Mouse (Mus musculus) midbrain, embryonic 12.5 days (tissue): Measurements from ENCODE around the gene Epyc. TPM values are rescaled to one million over a fixed set of nuclear protein-coding genes. Genes with fewer than 3 reads are reported as not detected.

Source experiments
- ATAC-seq: fragments of 200-750 bp; cut with Nextera tagmentation; 2 replicates; pipeline ENCODE4 v1.8.0; 2017; ENCODE audit warnings: low read depth, moderate TSS enrichment, moderate library complexity; ENCODE audit not compliant: low FRiP score
- H3K27ac ChIP-seq: fragments of 300-500 bp; sonication (generic); replicated peaks from 2 replicates; pipeline ENCODE4 v1.5.1; 2016; ENCODE audit warnings: mild to moderate bottlenecking
- H3K27me3 ChIP-seq: fragments of 300-500 bp; sonication (generic); 2 replicates; pipeline ENCODE4 v1.6.1; 2016; ENCODE audit warnings: mild to moderate bottlenecking
- H3K36me3 ChIP-seq: fragments of 300-500 bp; sonication (generic); 2 replicates; pipeline ENCODE4 v1.6.1; 2016
- H3K4me1 ChIP-seq: fragments of 300-500 bp; sonication (generic); 2 replicates; pipeline ENCODE4 v1.6.1; 2016
- H3K4me2 ChIP-seq: fragments of 300-500 bp; sonication (generic); replicated peaks from 2 replicates; pipeline ENCODE4 v1.6.1; 2016; ENCODE audit warnings: mild to moderate bottlenecking, moderate library complexity
- H3K4me3 ChIP-seq: fragments of 300-500 bp; sonication (generic); 2 replicates; pipeline ENCODE4 v1.5.1; 2016; ENCODE audit warnings: mild to moderate bottlenecking
- H3K9ac ChIP-seq: fragments of 300-500 bp; sonication (generic); replicated peaks from 2 replicates; pipeline ENCODE4 v1.6.1; 2016; ENCODE audit warnings: mild to moderate bottlenecking, moderate library complexity
- H3K9me3 ChIP-seq: fragments of 300-500 bp; sonication (generic); 2 replicates; pipeline ENCODE4 v1.6.1; 2016; ENCODE audit warnings: mild to moderate bottlenecking
- WGBS: fragments of 180-500 bp; shearing (Covaris S2); methylation state at CpG from one replicate; pipeline ENCODE4 v1.1.7; 2016; 5-methylcytosine and 5-hydroxymethylcytosine counted together
- polyA plus RNA-seq: library from polyadenylated mRNA; unstranded; fragments of >200 nt; fragmentation: Nextera tagmentation; extraction: Ambion mirVana; gene quantifications from 2 replicates; pipeline ENCODE4 v1.2.1, GENCODE M21; 2016

The Epyc gene
- 6.3 and 11.2 TPM in 2 replicates for polyA plus RNA-seq

DNA sequence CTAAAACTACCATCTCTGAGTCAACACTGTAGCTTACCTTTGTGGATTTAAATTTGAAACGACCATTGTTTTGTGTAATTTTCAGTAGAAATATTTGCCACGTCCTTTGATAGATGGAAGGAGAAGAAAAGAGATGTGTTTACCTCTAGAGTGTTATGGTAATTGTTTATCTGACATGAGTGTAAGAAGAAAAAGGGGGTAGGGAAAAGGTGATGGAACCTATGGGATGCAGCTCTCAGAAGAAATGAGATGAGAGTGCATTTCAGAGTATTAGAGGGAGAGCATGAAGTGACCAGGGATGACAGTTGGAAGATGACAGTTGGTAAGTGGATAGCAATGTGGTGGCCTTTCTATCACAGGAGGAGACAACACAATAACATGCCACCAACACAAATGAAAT lies at the start of gene Epyc:
Epyc (plus strand) TSS at position 301 of the 400 bp plus-strand sequence.
- Histone ChIP-seq H3K36me3 (no peaks in the 10 kb centered on the region), H3K27ac (no peak within 1 kb of the TSS), H3K27me3 (no peaks in the 10 kb centered on the region), H3K4me2 (no peak within 1 kb of the TSS), H3K4me3 (no peak within 1 kb of the TSS), H3K9me3 (no peaks in the 10 kb centered on the region), H3K9ac (no peak within 1 kb of the TSS), H3K4me1 (no peaks in the 10 kb centered on the region)
- no peak for ATAC-seq
- WGBS = 94% methylated on average over 2 of the region's 2 CpGs

DNA sequence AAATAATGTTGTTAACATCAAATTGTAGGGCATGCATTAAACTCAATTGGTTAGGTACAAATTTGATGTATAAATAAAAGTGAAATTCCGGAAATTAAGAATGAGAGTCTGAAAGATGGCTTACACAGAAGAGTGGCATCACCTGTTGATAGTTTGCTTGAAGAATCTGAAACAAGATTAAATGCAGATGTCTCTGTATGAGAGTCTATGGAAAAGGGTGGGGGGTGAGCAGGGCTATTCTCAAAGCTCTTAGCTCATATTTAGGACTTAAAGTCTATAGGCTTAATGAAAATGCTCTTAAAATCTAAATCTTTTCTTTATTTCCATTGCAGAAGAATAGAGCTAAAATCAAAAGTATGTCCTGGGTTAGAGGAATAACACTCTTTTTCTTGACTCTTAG lies 48.2 kb upstream of the Epyc start:
- Histone ChIP-seq H3K27me3 (no peaks in the 10 kb centered on the region), H3K36me3 (no peaks in the 10 kb centered on the region), H3K4me1 (no peaks in the 10 kb centered on the region), H3K4me2 (no peak overlapping the region), H3K9ac (no peak overlapping the region), H3K27ac (no peak overlapping the region), H3K4me3 (no peak overlapping the region), H3K9me3 (no peaks in the 10 kb centered on the region)
- ATAC-seq = no peak
- WGBS = 71% methylated on average over 1 of the region's 1 CpGs

DNA sequence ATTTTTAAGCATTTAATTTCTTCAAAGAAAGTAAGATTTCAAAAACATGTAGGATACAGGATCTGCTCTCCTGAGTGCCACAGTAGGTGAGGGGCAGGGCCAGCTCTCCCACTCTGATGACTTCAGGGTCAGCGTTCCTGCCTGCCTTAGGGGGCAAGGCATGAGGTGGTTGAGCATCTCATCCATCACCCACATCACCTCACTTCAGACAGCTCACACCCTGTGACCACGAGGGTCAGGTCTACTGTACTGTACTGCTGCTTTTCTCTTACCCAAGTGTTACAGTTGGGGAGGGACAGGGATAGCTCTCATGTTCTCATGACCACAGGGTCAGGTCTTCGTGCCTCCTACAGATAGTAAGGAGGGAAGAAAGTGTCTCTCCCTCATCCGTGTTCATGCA lies 42.1 kb upstream of the Epyc start:
- H3K9ac ChIP-seq = no peak overlapping the region
- H3K4me3 ChIP-seq = no peak overlapping the region
- H3K27me3 ChIP-seq = no peaks in the 10 kb centered on the region
- no peaks in the 10 kb centered on the region for H3K36me3 ChIP-seq
- H3K27ac ChIP-seq = no peak overlapping the region
- WGBS = 82% methylated on average over 4 of the region's 4 CpGs
- no peaks in the 10 kb centered on the region for H3K4me1 ChIP-seq
- H3K4me2 ChIP-seq = no peak overlapping the region
- no peak for ATAC-seq
- H3K9me3 ChIP-seq = no peaks in the 10 kb centered on the region

DNA sequence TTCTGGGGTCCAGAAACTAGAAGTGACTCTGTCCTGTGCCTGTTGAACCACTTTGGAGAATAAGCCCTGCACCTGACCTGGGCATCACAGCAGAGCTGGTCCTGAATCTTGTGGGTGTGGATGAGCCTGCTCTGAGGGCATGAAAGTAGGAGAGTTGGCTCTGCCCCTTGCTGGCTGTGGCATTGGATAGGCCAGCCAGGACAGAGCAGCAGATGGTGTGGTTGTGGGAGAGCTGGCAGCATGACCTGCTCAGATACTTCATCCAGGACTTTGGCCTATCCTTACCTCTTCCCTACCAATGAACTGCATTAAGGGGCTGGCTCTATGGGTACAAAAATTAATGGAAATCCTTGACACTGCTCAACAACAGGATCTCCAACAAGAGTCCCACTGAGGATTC lies 40.6 kb upstream of the Epyc start:
- Histone ChIP-seq H3K4me1 (no peaks in the 10 kb centered on the region), H3K9ac (no peak overlapping the region), H3K4me2 (no peak overlapping the region), H3K27me3 (no peaks in the 10 kb centered on the region), H3K9me3 (no peaks in the 10 kb centered on the region), H3K27ac (no peak overlapping the region), H3K4me3 (no peak overlapping the region), H3K36me3 (no peaks in the 10 kb centered on the region)
- no peak for ATAC-seq

DNA sequence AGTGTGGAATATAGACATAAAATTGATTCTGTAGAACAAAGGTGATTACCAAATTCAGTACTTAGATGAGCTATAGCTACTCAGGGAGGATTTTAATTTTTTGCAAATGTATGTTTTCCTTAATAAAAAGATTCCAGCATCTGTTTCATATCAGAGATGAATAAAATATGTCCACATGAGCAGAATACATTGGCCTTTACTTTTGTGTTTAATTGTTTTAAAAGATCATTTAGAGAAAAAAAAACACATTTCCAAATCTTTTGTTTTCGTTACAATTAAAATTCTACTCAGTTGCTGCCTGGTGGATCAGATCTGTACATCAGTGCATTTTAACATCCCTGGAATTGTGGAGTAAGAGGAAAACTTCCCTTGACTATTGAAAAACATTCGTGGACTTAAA lies 37.3 kb upstream of the Epyc start, which contains the start of gene Kera:
Kera (plus strand) TSS at position 301 of the 400 bp plus-strand sequence.
- 88% methylated on average over 2 of the region's 2 CpGs for WGBS
- H3K27me3 ChIP-seq = no peaks in the 10 kb centered on the region
- no peaks in the 10 kb centered on the region for H3K4me1 ChIP-seq
- no peak for ATAC-seq
- H3K36me3 ChIP-seq = no peaks in the 10 kb centered on the region
- H3K9me3 ChIP-seq = no peaks in the 10 kb centered on the region
- no peak within 1 kb of the TSS for H3K4me2 ChIP-seq
- H3K9ac ChIP-seq = no peak within 1 kb of the TSS
- no peak within 1 kb of the TSS for H3K4me3 ChIP-seq
- no peak within 1 kb of the TSS for H3K27ac ChIP-seq

DNA sequence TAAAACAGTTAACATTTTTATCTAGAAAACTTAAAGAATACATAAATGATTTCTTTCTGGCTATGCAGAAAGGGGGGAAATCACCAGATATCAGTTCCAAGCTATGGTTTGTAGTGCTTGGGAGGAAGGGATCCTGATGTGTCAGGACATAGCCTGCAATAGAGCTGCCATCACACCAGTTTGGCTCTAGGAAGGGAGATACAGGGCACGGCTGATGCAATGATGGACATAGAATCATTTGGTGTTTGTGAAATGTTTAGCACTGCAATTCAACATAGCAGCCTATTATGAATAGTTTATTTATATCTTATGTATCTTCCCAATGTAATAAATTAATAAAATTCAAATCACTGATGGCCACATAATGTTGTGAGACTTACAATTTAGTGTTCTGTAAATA lies 21.5 kb upstream of the Epyc start:
- H3K27me3 ChIP-seq = no peaks in the 10 kb centered on the region
- WGBS = 94% methylated on average over 1 of the region's 1 CpGs
- H3K4me2 ChIP-seq = no peak overlapping the region
- no peak overlapping the region for H3K9ac ChIP-seq
- no peak for ATAC-seq
- H3K27ac ChIP-seq = no peak overlapping the region
- H3K4me3 ChIP-seq = no peak overlapping the region
- H3K36me3 ChIP-seq = no peaks in the 10 kb centered on the region
- no peaks in the 10 kb centered on the region for H3K9me3 ChIP-seq
- H3K4me1 ChIP-seq = no peaks in the 10 kb centered on the region

DNA sequence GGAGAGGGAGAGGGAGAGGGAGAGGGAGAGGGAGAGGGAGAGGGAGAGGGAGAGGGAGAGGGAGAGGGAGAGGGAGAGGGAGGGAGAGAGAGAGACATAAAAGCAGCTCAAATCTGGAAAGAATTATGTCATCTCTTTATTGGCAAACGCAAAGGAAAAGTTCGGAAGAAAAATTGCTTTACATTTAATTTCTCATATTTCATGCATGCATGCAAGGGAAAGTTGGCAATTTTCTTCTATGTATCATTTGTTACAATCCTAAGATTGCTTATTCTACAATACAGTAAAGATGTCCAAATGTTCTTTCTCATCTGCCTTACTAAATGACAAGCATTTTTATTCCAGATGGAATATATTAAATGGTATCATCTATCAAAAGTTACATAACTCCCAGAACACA lies 19.5 kb upstream of the Epyc start:
- Histone ChIP-seq H3K4me1 (no peaks in the 10 kb centered on the region), H3K9me3 (no peaks in the 10 kb centered on the region), H3K27me3 (no peaks in the 10 kb centered on the region), H3K4me3 (no peak overlapping the region), H3K9ac (no peak overlapping the region), H3K27ac (no peak overlapping the region), H3K36me3 (no peaks in the 10 kb centered on the region), H3K4me2 (no peak overlapping the region)
- ATAC-seq = no peak
- WGBS = 81% methylated on average over 2 of the region's 2 CpGs

DNA sequence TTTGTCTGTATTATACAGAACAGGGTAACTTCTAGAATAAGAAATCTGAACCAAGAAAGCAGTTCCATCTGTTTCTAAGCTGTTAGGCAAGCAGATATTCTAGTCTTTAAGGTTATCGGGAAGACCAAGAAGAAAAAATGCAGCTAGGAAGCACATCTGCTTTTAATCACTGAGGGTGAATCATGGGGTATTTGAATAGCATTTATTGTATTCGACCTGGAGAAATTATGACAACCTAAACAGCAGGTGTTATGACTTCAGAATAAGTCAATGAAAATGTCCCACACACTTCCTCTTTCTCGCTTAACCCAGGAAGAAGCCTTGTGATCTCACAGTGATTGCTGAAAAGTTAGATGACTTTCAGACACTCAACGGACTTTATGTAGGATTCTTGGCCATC lies 18.8 kb upstream of the Epyc start:
- Histone ChIP-seq H3K27ac (no peak overlapping the region), H3K4me1 (no peaks in the 10 kb centered on the region), H3K4me2 (no peak overlapping the region), H3K9me3 (no peaks in the 10 kb centered on the region), H3K4me3 (no peak overlapping the region), H3K36me3 (no peaks in the 10 kb centered on the region), H3K27me3 (no peaks in the 10 kb centered on the region), H3K9ac (no peak overlapping the region)
- no peak for ATAC-seq
- 81% methylated on average over 4 of the region's 4 CpGs for WGBS

DNA sequence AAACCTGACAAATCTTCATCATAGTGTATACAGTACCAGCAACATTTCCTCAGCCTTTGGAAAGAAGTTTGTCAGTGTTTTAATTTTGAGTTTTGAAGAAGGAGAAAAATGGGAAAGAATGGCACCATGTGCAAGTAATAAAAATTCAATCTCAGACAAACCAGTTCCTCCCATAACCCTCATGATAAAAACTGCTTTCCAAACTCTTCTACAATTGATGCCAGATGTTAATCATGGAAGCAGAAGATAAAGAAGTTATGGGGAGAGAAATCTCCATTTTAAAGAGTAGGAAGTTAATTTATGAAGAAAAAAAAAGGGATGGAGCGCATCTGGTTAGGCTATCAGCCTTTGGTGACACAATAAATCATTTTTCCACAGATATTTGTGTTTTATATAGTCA lies 17.3 kb upstream of the Epyc start:
- no peak overlapping the region for H3K4me2 ChIP-seq
- H3K27me3 ChIP-seq = no peaks in the 10 kb centered on the region
- H3K36me3 ChIP-seq = no peaks in the 10 kb centered on the region
- no peak for ATAC-seq
- H3K4me1 ChIP-seq = no peaks in the 10 kb centered on the region
- no peak overlapping the region for H3K27ac ChIP-seq
- no peak overlapping the region for H3K9ac ChIP-seq
- no peak overlapping the region for H3K4me3 ChIP-seq
- 94% methylated on average over 1 of the region's 1 CpGs for WGBS
- H3K9me3 ChIP-seq = no peaks in the 10 kb centered on the region

DNA sequence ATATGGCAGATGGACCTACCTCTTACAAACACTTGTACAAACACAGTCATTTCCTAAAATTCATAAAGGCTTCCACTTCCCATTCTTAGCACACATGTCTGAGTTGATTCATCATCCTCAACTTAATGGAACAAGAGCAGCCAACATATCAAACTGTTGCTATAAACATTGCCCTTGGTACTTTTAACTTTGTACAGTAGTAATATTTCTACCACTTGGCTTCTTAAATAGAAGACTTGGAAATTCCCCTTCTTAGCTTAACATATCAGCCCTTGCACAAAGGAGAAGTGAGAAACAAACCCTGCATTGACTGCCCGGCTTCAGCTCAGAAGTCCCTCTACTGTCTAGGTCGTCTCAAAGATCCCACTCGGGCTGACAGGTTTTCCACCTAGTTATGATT lies 12.8 kb upstream of the Epyc start:
- no peaks in the 10 kb centered on the region for H3K27me3 ChIP-seq
- H3K9ac ChIP-seq = no peak overlapping the region
- H3K9me3 ChIP-seq = no peaks in the 10 kb centered on the region
- WGBS = 88% methylated on average over 3 of the region's 3 CpGs
- H3K36me3 ChIP-seq = no peaks in the 10 kb centered on the region
- H3K4me3 ChIP-seq = no peak overlapping the region
- no peak overlapping the region for H3K4me2 ChIP-seq
- H3K4me1 ChIP-seq = no peaks in the 10 kb centered on the region
- no peak for ATAC-seq
- no peak overlapping the region for H3K27ac ChIP-seq

DNA sequence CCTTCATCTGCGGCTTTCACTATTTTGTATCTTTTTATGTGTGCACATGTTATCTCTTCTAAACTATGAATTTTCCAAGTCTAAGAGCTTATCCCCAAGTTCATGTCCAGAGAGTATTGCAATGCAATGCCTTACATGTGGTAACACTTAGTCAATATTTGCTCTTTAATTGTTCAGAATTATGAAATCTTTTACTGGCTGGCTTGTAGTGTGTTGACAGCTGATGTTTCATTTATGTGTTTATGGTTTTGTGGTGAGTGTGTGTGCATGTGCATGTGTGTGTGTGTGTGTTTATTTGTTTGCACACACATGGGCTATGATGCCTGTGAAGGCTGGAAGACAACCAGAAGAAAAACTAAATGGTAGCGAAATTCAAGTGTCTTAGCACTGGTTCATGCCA lies 1.9 kb upstream of the Epyc start:
- H3K27ac ChIP-seq = no peak overlapping the region
- no peak for ATAC-seq
- no peak overlapping the region for H3K4me2 ChIP-seq
- no peak overlapping the region for H3K4me3 ChIP-seq
- H3K9ac ChIP-seq = no peak overlapping the region
- H3K9me3 ChIP-seq = no peaks in the 10 kb centered on the region
- WGBS = 92% methylated on average over 2 of the region's 2 CpGs
- no peaks in the 10 kb centered on the region for H3K4me1 ChIP-seq
- H3K27me3 ChIP-seq = no peaks in the 10 kb centered on the region
- no peaks in the 10 kb centered on the region for H3K36me3 ChIP-seq

DNA sequence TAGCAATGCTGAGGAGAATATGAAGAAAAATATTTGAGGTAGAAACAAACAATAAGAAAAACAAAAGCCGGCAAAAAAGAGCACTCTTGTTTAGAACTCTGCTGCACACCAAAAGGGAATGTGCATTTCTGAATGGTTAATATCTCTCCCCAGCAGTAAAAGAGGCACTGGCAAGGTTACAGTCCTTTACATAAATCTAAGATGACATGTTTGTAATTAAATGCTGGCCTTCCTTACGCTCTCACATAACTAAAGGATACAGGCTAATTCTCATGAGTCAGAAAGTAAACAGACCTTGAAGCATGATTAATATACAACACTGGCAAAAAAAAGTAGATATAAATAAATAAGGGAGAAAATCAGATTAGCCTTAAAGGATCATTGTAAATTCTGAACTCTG lies 6.5 kb downstream of the Epyc start:
- Histone ChIP-seq H3K9me3 (no peaks in the 10 kb centered on the region), H3K27me3 (no peaks in the 10 kb centered on the region), H3K27ac (no peak overlapping the region), H3K9ac (no peak overlapping the region), H3K4me1 (no peaks in the 10 kb centered on the region), H3K36me3 (no peaks in the 10 kb centered on the region), H3K4me3 (no peak overlapping the region), H3K4me2 (no peak overlapping the region)
- no peak for ATAC-seq
- WGBS = 66% methylated on average over 2 of the region's 2 CpGs

DNA sequence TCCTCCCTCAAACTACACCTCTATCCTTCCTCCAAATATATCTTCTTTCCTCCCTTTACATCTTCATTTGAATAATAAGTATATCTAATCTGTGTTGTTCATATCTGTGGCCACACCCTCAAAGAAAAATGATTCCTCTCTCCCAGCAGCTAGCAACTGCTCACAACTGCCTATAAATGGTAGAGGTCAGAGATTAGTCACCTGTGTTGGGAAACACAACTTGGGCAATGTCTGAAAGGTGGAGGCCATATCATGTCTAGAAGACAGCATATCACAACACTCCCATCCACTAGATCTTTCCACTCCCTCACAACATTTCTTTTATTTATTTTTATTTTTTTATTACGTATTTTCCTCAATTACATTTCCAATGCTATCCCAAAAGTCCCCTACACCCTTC lies 15.6 kb downstream of the Epyc start:
- H3K4me3 ChIP-seq = no peak overlapping the region
- H3K27me3 ChIP-seq = no peaks in the 10 kb centered on the region
- H3K4me1 ChIP-seq = no peaks in the 10 kb centered on the region
- H3K27ac ChIP-seq = no peak overlapping the region
- no peak overlapping the region for H3K4me2 ChIP-seq
- 85% methylated on average over 1 of the region's 1 CpGs for WGBS
- no peak overlapping the region for H3K9ac ChIP-seq
- ATAC-seq = no peak
- H3K9me3 ChIP-seq = no peaks in the 10 kb centered on the region
- no peaks in the 10 kb centered on the region for H3K36me3 ChIP-seq
